Mouse (Mus musculus) kidney, postnatal 0 days (tissue): ENCODE data around the gene Ccr9. TPM values are rescaled to one million over a fixed set of nuclear protein-coding genes. Genes with fewer than 3 reads are reported as not detected.

Source experiments
- ATAC-seq: fragments of 200-750 bp; cut with Nextera tagmentation; replicated peaks from 2 replicates; pipeline ENCODE4 v1.8.0; 2017; ENCODE audit warnings: low read depth, moderate number of reproducible peaks, moderate TSS enrichment, moderate library complexity; ENCODE audit not compliant: low FRiP score
- DNase-seq: peaks from one replicate; pipeline ENCODE4 v3.0.0-alpha.2; 2016; ENCODE audit warnings: low spot score
- H3K27ac ChIP-seq: fragments of 300-500 bp; sonication (generic); 2 replicates; pipeline ENCODE4 v1.5.1; 2014; ENCODE audit warnings: mild to moderate bottlenecking
- H3K27me3 ChIP-seq: fragments of 300-500 bp; sonication (generic); 2 replicates; pipeline ENCODE4 v1.6.1; 2014; ENCODE audit warnings: low read length, mixed read lengths; ENCODE audit not compliant: insufficient read depth
- H3K36me3 ChIP-seq: fragments of 300-500 bp; sonication (generic); 2 replicates; pipeline ENCODE4 v1.6.1; 2014; ENCODE audit warnings: low read length, mixed read lengths; ENCODE audit not compliant: insufficient read depth
- H3K4me1 ChIP-seq: fragments of 300-500 bp; sonication (generic); replicated peaks from 2 replicates; pipeline ENCODE4 v1.6.1; 2014; ENCODE audit warnings: antibody characterized with exemption, low read length, mixed read lengths; ENCODE audit not compliant: insufficient read depth
- H3K4me2 ChIP-seq: fragments of 300-500 bp; sonication (generic); 2 replicates; pipeline ENCODE4 v1.6.1; 2014; ENCODE audit warnings: mild to moderate bottlenecking, low read length, moderate library complexity, mixed read lengths
- H3K4me3 ChIP-seq: fragments of 300-500 bp; sonication (generic); replicated peaks from 2 replicates; pipeline ENCODE4 v1.5.1; 2014; ENCODE audit warnings: low read depth, low read length
- H3K9ac ChIP-seq: fragments of 300-500 bp; sonication (generic); 2 replicates; pipeline ENCODE4 v1.6.1; 2014; ENCODE audit warnings: low read depth, low read length
- H3K9me3 ChIP-seq: fragments of 300-500 bp; sonication (generic); replicated peaks from 2 replicates; pipeline ENCODE4 v1.6.1; 2016; ENCODE audit warnings: low read length, inconsistent platforms, mixed read lengths
- CTCF ChIP-seq: IDR thresholded peaks from 2 replicates; pipeline ENCODE4 v1.5.1; 2016; ENCODE audit warnings: antibody characterized with exemption, low read depth, mild to moderate bottlenecking, moderate library complexity
- WGBS: fragments of 180-500 bp; shearing (Covaris S2); extraction: QIAGEN DNeasy Blood & Tissue Kit; methylation state at CpG from one replicate; pipeline ENCODE4 v1.1.7; 2014; 5-methylcytosine and 5-hydroxymethylcytosine counted together
- polyA plus RNA-seq: library from polyadenylated mRNA; unstranded; fragments of >200 nt; fragmentation: Nextera tagmentation; extraction: Ambion mirVana; gene quantifications from 2 replicates; pipeline ENCODE4 v1.2.1, GENCODE M21; 2015

Ccr9 gene
- polyA plus RNA-seq, 1 experiment from 2014 or later, result 0.11 TPM

GRCm38 (mm10) chr9:123701822-123702221, 23.6 kb downstream of the Ccr9 start:
- no peak for ATAC-seq
- no peak for DNase-seq
- Histone ChIP-seq H3K4me1 (no peaks in the 10 kb centered on the region), H3K27ac (no peak overlapping the region), H3K27me3 (no peaks in the 10 kb centered on the region), H3K9me3 (no peaks in the 10 kb centered on the region), H3K4me2 (no peak overlapping the region), H3K9ac (no peak overlapping the region), H3K36me3 (peaks cover 15% of the 10 kb centered on the region; the same call in 1 of the 2 replicates), H3K4me3 (no peak overlapping the region)
- WGBS, result 88% methylated on average over 5 of the region's 5 CpGs
- no peak for TF ChIP-seq CTCF

GRCm38 (mm10) chr9:123709226-123709625, 31.0 kb downstream of the Ccr9 start:
- Histone ChIP-seq H3K4me3 (no peak overlapping the region), H3K27me3 (no peaks in the 10 kb centered on the region), H3K4me1 (no peaks in the 10 kb centered on the region), H3K36me3 (peaks cover 23% of the 10 kb centered on the region; the same call in 1 of the 2 replicates), H3K27ac (no peak overlapping the region), H3K9me3 (no peaks in the 10 kb centered on the region), H3K4me2 (no peak overlapping the region), H3K9ac (no peak overlapping the region)
- ATAC-seq, result no peak
- DNase-seq, result peak; percentile 20
- 37% methylated on average over 2 of the region's 2 CpGs for WGBS
- TF ChIP-seq CTCF, result peak; percentile 58

- no peak for ATAC-seq
- Histone ChIP-seq H3K9ac (no peak overlapping the region), H3K4me2 (no peak overlapping the region), H3K9me3 (no peaks in the 10 kb centered on the region), H3K27me3 (no peaks in the 10 kb centered on the region), H3K4me3 (no peak overlapping the region), H3K36me3 (peaks cover 14% of the 10 kb centered on the region; the same call in 1 of the 2 replicates), H3K4me1 (0 out of 2 replicates have a peak, but pooled peaks cover 3% of the 10 kb centered on the region), H3K27ac (no peak overlapping the region)
- peak; percentile 51 for TF ChIP-seq CTCF
- 82% methylated on average over 2 of the region's 2 CpGs for WGBS
- peak; percentile 29 for DNase-seq
Measured at GRCm38 (mm10) chr9:123713111-123713510, 34.9 kb downstream of the Ccr9 start.

- DNase-seq (peak; percentile 15), ATAC-seq (no peak)
- Histone ChIP-seq H3K27ac (no peak overlapping the region), H3K36me3 (0 out of 2 replicates have a peak, but pooled peaks cover 5% of the 10 kb centered on the region), H3K4me2 (peak overlapping the region; percentile 52; the same call in 1 of the 2 replicates), H3K9ac (no peak overlapping the region), H3K4me1 (0 out of 2 replicates have a peak, but pooled peaks cover 3% of the 10 kb centered on the region), H3K9me3 (no peaks in the 10 kb centered on the region), H3K27me3 (no peaks in the 10 kb centered on the region), H3K4me3 (peak overlapping the region; percentile 72; the same call in 1 of the 2 replicates)
- WGBS, result 25% methylated on average over 3 of the region's 3 CpGs
- TF ChIP-seq CTCF, result no peak
Measured at GRCm38 (mm10) chr9:123716301-123716700, 38.1 kb downstream of the Ccr9 start.

- ATAC-seq, result peak; percentile 100
- Histone ChIP-seq H3K36me3 (no peaks in the 10 kb centered on the region), H3K4me3 (peak within 1 kb of the TSS; percentile 72), H3K9ac (peak within 1 kb of the TSS; percentile 82), H3K9me3 (no peaks in the 10 kb centered on the region), H3K4me1 (0 out of 2 replicates have a peak, but pooled peaks cover 3% of the 10 kb centered on the region), H3K4me2 (peak within 1 kb of the TSS; percentile 52), H3K27me3 (no peaks in the 10 kb centered on the region), H3K27ac (peak within 1 kb of the TSS; percentile 79)
- DNase-seq, result peak; percentile 100
- under 1% methylated on average over 55 of the region's 55 CpGs for WGBS
- TF ChIP-seq CTCF, result no peak
Measured at GRCm38 (mm10) chr9:123717186-123718008, 39.2 kb downstream of the Ccr9 start, which contains the start of gene Lztfl1. Lztfl1 (minus strand) TSS chr9:123717697.

GRCm38 (mm10) chr9:123722737-123723493, 44.7 kb downstream of the Ccr9 start:
- Histone ChIP-seq H3K4me1 (no peaks in the 10 kb centered on the region), H3K9me3 (no peaks in the 10 kb centered on the region), H3K36me3 (no peaks in the 10 kb centered on the region), H3K27ac (no peak overlapping the region), H3K4me2 (no peak overlapping the region), H3K9ac (no peak overlapping the region), H3K27me3 (no peaks in the 10 kb centered on the region), H3K4me3 (no peak overlapping the region)
- ATAC-seq (no peak), DNase-seq (no peak)
- TF ChIP-seq CTCF, result no peak
- WGBS, result 71% methylated on average over 2 of the region's 2 CpGs
